Mouse (Mus musculus): ENCODE measurements around the gene Trim41. TPM values are rescaled to one million over a fixed set of nuclear protein-coding genes. Genes with fewer than 3 reads are reported as not detected.

The Trim41 gene
- polyA plus RNA-seq, 1 experiment from 2014 or later, result 6.9 TPM

GRCm38 (mm10) chr11:48777303-48777702, 39.9 kb downstream of the Trim41 start:
- Histone ChIP-seq H3K4me2 (ENCODE audit: low read length) (no peak overlapping the region), H3K27me3 (ENCODE audit: control insufficient read depth, insufficient read depth, low read depth, low read length) (no peaks in the 10 kb centered on the region), H3K4me3 (ENCODE audit: low read depth, low read length) (no peak overlapping the region), H3K9me3 (replicated peaks; ENCODE audit: control insufficient read depth, low read length, poor library complexity, severe bottlenecking) (no peaks in the 10 kb centered on the region), H3K9ac (ENCODE audit: low read depth, low read length) (no peak overlapping the region), H3K4me1 (ENCODE audit: control insufficient read depth, insufficient read depth, low read length) (peaks cover 11% of the 10 kb centered on the region), H3K36me3 (ENCODE audit: control insufficient read depth, insufficient read depth, low read length) (no peaks in the 10 kb centered on the region), H3K27ac (ENCODE audit: low read length) (no peak overlapping the region)
- ATAC-seq, result no peak
- 90% methylated on average over 9 of the region's 9 CpGs for WGBS

GRCm38 (mm10) chr11:48776664-48777063, 40.5 kb downstream of the Trim41 start:
- Histone ChIP-seq H3K4me1 (ENCODE audit: control insufficient read depth, insufficient read depth, low read length) (peaks cover 11% of the 10 kb centered on the region), H3K9me3 (replicated peaks; ENCODE audit: control insufficient read depth, low read length, poor library complexity, severe bottlenecking) (no peaks in the 10 kb centered on the region), H3K9ac (ENCODE audit: low read depth, low read length) (no peak overlapping the region), H3K36me3 (ENCODE audit: control insufficient read depth, insufficient read depth, low read length) (no peaks in the 10 kb centered on the region), H3K4me3 (ENCODE audit: low read depth, low read length) (no peak overlapping the region), H3K4me2 (ENCODE audit: low read length) (no peak overlapping the region), H3K27me3 (ENCODE audit: control insufficient read depth, insufficient read depth, low read depth, low read length) (no peaks in the 10 kb centered on the region), H3K27ac (ENCODE audit: low read length) (no peak overlapping the region)
- 0 out of 2 replicates have a peak, but pooled peaks have one; percentile 6 for ATAC-seq
- WGBS, result 49% methylated on average over 9 of the region's 9 CpGs

- Histone ChIP-seq H3K4me2 (ENCODE audit: low read length) (peak overlapping the region; percentile 49), H3K4me3 (ENCODE audit: low read depth, low read length) (no peak overlapping the region; the same call in 1 of the 2 replicates), H3K9me3 (replicated peaks; ENCODE audit: control insufficient read depth, low read length, poor library complexity, severe bottlenecking) (no peaks in the 10 kb centered on the region), H3K9ac (ENCODE audit: low read depth, low read length) (0 out of 2 replicates have a peak overlapping the region, but pooled peaks have one; percentile 36), H3K27ac (ENCODE audit: low read length) (no peak overlapping the region), H3K4me1 (ENCODE audit: control insufficient read depth, insufficient read depth, low read length) (peaks cover 11% of the 10 kb centered on the region), H3K27me3 (ENCODE audit: control insufficient read depth, insufficient read depth, low read depth, low read length) (no peaks in the 10 kb centered on the region), H3K36me3 (ENCODE audit: control insufficient read depth, insufficient read depth, low read length) (no peaks in the 10 kb centered on the region)
- ATAC-seq, result peak; percentile 47
- WGBS, result 2% methylated on average over 7 of the region's 7 CpGs
These were observed 41.7 kb downstream of the Trim41 start for GRCm38 (mm10) chr11:48775483-48775882.

GRCm38 (mm10) chr11:48774443-48775298, 42.5 kb downstream of the Trim41 start:
- H3K4me1 ChIP-seq (ENCODE audit: control insufficient read depth, insufficient read depth, low read length), result peaks cover 11% of the 10 kb centered on the region
- H3K9ac ChIP-seq (ENCODE audit: low read depth, low read length), result no peak overlapping the region
- no peaks in the 10 kb centered on the region for H3K27me3 ChIP-seq (ENCODE audit: control insufficient read depth, insufficient read depth, low read depth, low read length)
- H3K4me2 ChIP-seq (ENCODE audit: low read length), result peak overlapping the region; percentile 48
- H3K4me3 ChIP-seq (ENCODE audit: low read depth, low read length), result peak overlapping the region; percentile 12; the same call in 1 of the 2 replicates
- no peaks in the 10 kb centered on the region for H3K9me3 ChIP-seq (replicated peaks; ENCODE audit: control insufficient read depth, low read length, poor library complexity, severe bottlenecking)
- no peak overlapping the region for H3K27ac ChIP-seq (ENCODE audit: low read length)
- 33% methylated on average over 17 of the region's 17 CpGs for whole genome bisulfite sequencing
- peak; percentile 62 for ATAC-seq
- H3K36me3 ChIP-seq (ENCODE audit: control insufficient read depth, insufficient read depth, low read length), result no peaks in the 10 kb centered on the region

GRCm38 (mm10) chr11:48771691-48772090, 45.5 kb downstream of the Trim41 start:
- H3K27ac ChIP-seq (ENCODE audit: low read length), result no peak overlapping the region
- no peaks in the 10 kb centered on the region for H3K27me3 ChIP-seq (ENCODE audit: control insufficient read depth, insufficient read depth, low read depth, low read length)
- no peak overlapping the region for H3K4me3 ChIP-seq (ENCODE audit: low read depth, low read length)
- no peak overlapping the region for H3K9ac ChIP-seq (ENCODE audit: low read depth, low read length)
- no peak overlapping the region for H3K4me2 ChIP-seq (ENCODE audit: low read length)
- peaks cover 11% of the 10 kb centered on the region for H3K4me1 ChIP-seq (ENCODE audit: control insufficient read depth, insufficient read depth, low read length)
- no peaks in the 10 kb centered on the region for H3K36me3 ChIP-seq (ENCODE audit: control insufficient read depth, insufficient read depth, low read length)
- no peak for ATAC-seq
- H3K9me3 ChIP-seq (replicated peaks; ENCODE audit: control insufficient read depth, low read length, poor library complexity, severe bottlenecking), result no peaks in the 10 kb centered on the region
- WGBS, result 7% methylated on average over 2 of the region's 2 CpGs

GRCm38 (mm10) chr11:48767195-48767876, 49.8 kb downstream of the Trim41 start:
- Histone ChIP-seq H3K4me2 (ENCODE audit: low read length) (no peak overlapping the region), H3K4me1 (ENCODE audit: control insufficient read depth, insufficient read depth, low read length) (no peaks in the 10 kb centered on the region), H3K9me3 (replicated peaks; ENCODE audit: control insufficient read depth, low read length, poor library complexity, severe bottlenecking) (no peaks in the 10 kb centered on the region), H3K36me3 (ENCODE audit: control insufficient read depth, insufficient read depth, low read length) (no peaks in the 10 kb centered on the region), H3K9ac (ENCODE audit: low read depth, low read length) (no peak overlapping the region), H3K4me3 (ENCODE audit: low read depth, low read length) (no peak overlapping the region), H3K27ac (ENCODE audit: low read length) (no peak overlapping the region), H3K27me3 (ENCODE audit: control insufficient read depth, insufficient read depth, low read depth, low read length) (no peaks in the 10 kb centered on the region)
- ATAC-seq, result no peak
- 89% methylated on average over 14 of the region's 14 CpGs for WGBS

- H3K4me3 ChIP-seq (ENCODE audit: low read depth, low read length), result no peak overlapping the region
- H3K9me3 ChIP-seq (replicated peaks; ENCODE audit: control insufficient read depth, low read length, poor library complexity, severe bottlenecking), result no peaks in the 10 kb centered on the region
- no peaks in the 10 kb centered on the region for H3K4me1 ChIP-seq (ENCODE audit: control insufficient read depth, insufficient read depth, low read length)
- H3K9ac ChIP-seq (ENCODE audit: low read depth, low read length), result no peak overlapping the region
- no peaks in the 10 kb centered on the region for H3K27me3 ChIP-seq (ENCODE audit: control insufficient read depth, insufficient read depth, low read depth, low read length)
- no peak for ATAC-seq
- no peak overlapping the region for H3K27ac ChIP-seq (ENCODE audit: low read length)
- H3K36me3 ChIP-seq (ENCODE audit: control insufficient read depth, insufficient read depth, low read length), result no peaks in the 10 kb centered on the region
- WGBS, result 92% methylated on average over 9 of the region's 9 CpGs
- H3K4me2 ChIP-seq (ENCODE audit: low read length), result no peak overlapping the region
These were observed 53.0 kb downstream of the Trim41 start for GRCm38 (mm10) chr11:48764119-48764518.

- Histone ChIP-seq H3K27ac (ENCODE audit: low read length) (no peak overlapping the region), H3K36me3 (ENCODE audit: control insufficient read depth, insufficient read depth, low read length) (no peaks in the 10 kb centered on the region), H3K4me1 (ENCODE audit: control insufficient read depth, insufficient read depth, low read length) (no peaks in the 10 kb centered on the region), H3K9me3 (replicated peaks; ENCODE audit: control insufficient read depth, low read length, poor library complexity, severe bottlenecking) (no peaks in the 10 kb centered on the region), H3K4me2 (ENCODE audit: low read length) (no peak overlapping the region), H3K9ac (ENCODE audit: low read depth, low read length) (no peak overlapping the region), H3K27me3 (ENCODE audit: control insufficient read depth, insufficient read depth, low read depth, low read length) (no peaks in the 10 kb centered on the region), H3K4me3 (ENCODE audit: low read depth, low read length) (no peak overlapping the region)
- no peak for ATAC-seq
- 86% methylated on average over 8 of the region's 8 CpGs for WGBS
These were observed 58.1 kb downstream of the Trim41 start for GRCm38 (mm10) chr11:48759021-48759420.

Data from midbrain, embryonic 16.5 days (tissue).